Mouse (Mus musculus): ENCODE data around the gene Cdkal1. TPM values are rescaled to one million over a fixed set of nuclear protein-coding genes. Genes with fewer than 3 reads are reported as not detected.

Cdkal1 gene
- total and polyA plus RNA-seq, 2 experiments from 2014 or later: 11.1 to 18.9 TPM

GRCm38 (mm10) chr13:29781332-29781731 lies 74.1 kb downstream of the Cdkal1 start:
- H3K36me3 ChIP-seq (ENCODE audit: insufficient read depth, low read length): no peaks in the 10 kb centered on the region
- H3K27ac ChIP-seq: no peak overlapping the region
- H3K4me3 ChIP-seq (ENCODE audit: low read length): no peak overlapping the region
- no peaks in the 10 kb centered on the region for H3K4me1 ChIP-seq (ENCODE audit: insufficient read depth, low read length)
- H3K9ac ChIP-seq (replicated peaks; ENCODE audit: low read length): no peak overlapping the region
- WGBS: 84% methylated on average over 4 of the region's 4 CpGs
- H3K4me2 ChIP-seq (ENCODE audit: low read depth, low read length): no peak overlapping the region
- no peak for TF ChIP-seq CTCF (IDR thresholded peaks at IDR 0.05; ENCODE audit: low read depth)
- H3K27me3 ChIP-seq (ENCODE audit: insufficient read depth, low read length): no peaks in the 10 kb centered on the region
- no peak for DNase-seq (ENCODE audit: low spot score)
- H3K9me3 ChIP-seq (ENCODE audit: low read length): no peaks in the 10 kb centered on the region
- no peak for ATAC-seq

GRCm38 (mm10) chr13:29780713-29781112 lies 74.8 kb downstream of the Cdkal1 start:
- no peak overlapping the region for H3K9ac ChIP-seq (replicated peaks; ENCODE audit: low read length)
- WGBS: 61% methylated on average over 6 of the region's 6 CpGs
- H3K27me3 ChIP-seq (ENCODE audit: insufficient read depth, low read length): no peaks in the 10 kb centered on the region
- H3K4me2 ChIP-seq (ENCODE audit: low read depth, low read length): no peak overlapping the region
- no peaks in the 10 kb centered on the region for H3K36me3 ChIP-seq (ENCODE audit: insufficient read depth, low read length)
- H3K4me1 ChIP-seq (ENCODE audit: insufficient read depth, low read length): no peaks in the 10 kb centered on the region
- H3K4me3 ChIP-seq (ENCODE audit: low read length): no peak overlapping the region
- DNase-seq (ENCODE audit: low spot score) (no peak), ATAC-seq (no peak)
- TF ChIP-seq CTCF (IDR thresholded peaks at IDR 0.05; ENCODE audit: low read depth): no peak
- H3K9me3 ChIP-seq (ENCODE audit: low read length): no peaks in the 10 kb centered on the region
- no peak overlapping the region for H3K27ac ChIP-seq

GRCm38 (mm10) chr13:29779519-29779918 lies 76.0 kb downstream of the Cdkal1 start:
- H3K9me3 ChIP-seq (ENCODE audit: low read length): no peaks in the 10 kb centered on the region
- H3K27ac ChIP-seq: no peak overlapping the region
- no peaks in the 10 kb centered on the region for H3K36me3 ChIP-seq (ENCODE audit: insufficient read depth, low read length)
- DNase-seq (ENCODE audit: low spot score): no peak
- H3K4me1 ChIP-seq (ENCODE audit: insufficient read depth, low read length): no peaks in the 10 kb centered on the region
- TF ChIP-seq CTCF (IDR thresholded peaks at IDR 0.05; ENCODE audit: low read depth): no peak
- H3K27me3 ChIP-seq (ENCODE audit: insufficient read depth, low read length): no peaks in the 10 kb centered on the region
- no peak overlapping the region for H3K4me3 ChIP-seq (ENCODE audit: low read length)
- no peak overlapping the region for H3K9ac ChIP-seq (replicated peaks; ENCODE audit: low read length)
- H3K4me2 ChIP-seq (ENCODE audit: low read depth, low read length): no peak overlapping the region
- ATAC-seq: no peak
- 84% methylated on average over 5 of the region's 5 CpGs for WGBS

GRCm38 (mm10) chr13:29779116-29779515 lies 76.4 kb downstream of the Cdkal1 start:
- Histone ChIP-seq H3K9ac (replicated peaks; ENCODE audit: low read length) (no peak overlapping the region), H3K4me3 (ENCODE audit: low read length) (no peak overlapping the region), H3K4me2 (ENCODE audit: low read depth, low read length) (no peak overlapping the region), H3K36me3 (ENCODE audit: insufficient read depth, low read length) (no peaks in the 10 kb centered on the region), H3K4me1 (ENCODE audit: insufficient read depth, low read length) (no peaks in the 10 kb centered on the region), H3K9me3 (ENCODE audit: low read length) (no peaks in the 10 kb centered on the region), H3K27me3 (ENCODE audit: insufficient read depth, low read length) (no peaks in the 10 kb centered on the region), H3K27ac (no peak overlapping the region)
- 83% methylated on average over 5 of the region's 5 CpGs for WGBS
- no peak for DNase-seq (ENCODE audit: low spot score)
- TF ChIP-seq CTCF (IDR thresholded peaks at IDR 0.05; ENCODE audit: low read depth): no peak
- no peak for ATAC-seq

- no peaks in the 10 kb centered on the region for H3K4me1 ChIP-seq (ENCODE audit: insufficient read depth, low read length)
These were observed 77.3 kb downstream of the Cdkal1 start for GRCm38 (mm10) chr13:29778124-29778523.

GRCm38 (mm10) chr13:29777225-29777624 lies 78.2 kb downstream of the Cdkal1 start:
- no peaks in the 10 kb centered on the region for H3K4me1 ChIP-seq (ENCODE audit: insufficient read depth, low read length)
- DNase-seq (ENCODE audit: low spot score): no peak
- no peak overlapping the region for H3K9ac ChIP-seq (replicated peaks; ENCODE audit: low read length)
- no peaks in the 10 kb centered on the region for H3K27me3 ChIP-seq (ENCODE audit: insufficient read depth, low read length)
- H3K36me3 ChIP-seq (ENCODE audit: insufficient read depth, low read length): no peaks in the 10 kb centered on the region
- ATAC-seq: no peak
- no peak overlapping the region for H3K4me3 ChIP-seq (ENCODE audit: low read length)
- TF ChIP-seq CTCF (IDR thresholded peaks at IDR 0.05; ENCODE audit: low read depth): no peak
- no peak overlapping the region for H3K4me2 ChIP-seq (ENCODE audit: low read depth, low read length)
- no peak overlapping the region for H3K27ac ChIP-seq
- 85% methylated on average over 4 of the region's 4 CpGs for WGBS
- no peaks in the 10 kb centered on the region for H3K9me3 ChIP-seq (ENCODE audit: low read length)

More at GRCm38 (mm10) chr13:29778124-29778523, 77.3 kb downstream of the Cdkal1 start:
- TF ChIP-seq CTCF (IDR thresholded peaks at IDR 0.05; ENCODE audit: low read depth): no peak
- DNase-seq (ENCODE audit: low spot score): no peak
- Histone ChIP-seq H3K27ac (no peak overlapping the region), H3K36me3 (ENCODE audit: insufficient read depth, low read length) (no peaks in the 10 kb centered on the region), H3K27me3 (ENCODE audit: insufficient read depth, low read length) (no peaks in the 10 kb centered on the region), H3K9ac (replicated peaks; ENCODE audit: low read length) (no peak overlapping the region), H3K4me3 (ENCODE audit: low read length) (no peak overlapping the region), H3K9me3 (ENCODE audit: low read length) (no peaks in the 10 kb centered on the region), H3K4me2 (ENCODE audit: low read depth, low read length) (no peak overlapping the region)
- no peak for ATAC-seq
- 89% methylated on average over 6 of the region's 6 CpGs for WGBS

GRCm38 (mm10) chr13:29775603-29776230 lies 79.8 kb downstream of the Cdkal1 start:
- Histone ChIP-seq H3K4me2 (ENCODE audit: low read depth, low read length) (no peak overlapping the region), H3K9me3 (ENCODE audit: low read length) (no peaks in the 10 kb centered on the region), H3K36me3 (ENCODE audit: insufficient read depth, low read length) (no peaks in the 10 kb centered on the region), H3K9ac (replicated peaks; ENCODE audit: low read length) (no peak overlapping the region), H3K4me3 (ENCODE audit: low read length) (no peak overlapping the region), H3K27ac (no peak overlapping the region), H3K27me3 (ENCODE audit: insufficient read depth, low read length) (no peaks in the 10 kb centered on the region), H3K4me1 (ENCODE audit: insufficient read depth, low read length) (no peaks in the 10 kb centered on the region)
- DNase-seq (ENCODE audit: low spot score) (no peak), ATAC-seq (no peak)
- no peak for TF ChIP-seq CTCF (IDR thresholded peaks at IDR 0.05; ENCODE audit: low read depth)
- 75% methylated on average over 8 of the region's 8 CpGs for WGBS
